Mouse (Mus musculus) myocyte (in vitro differentiated cells): Measurements from ENCODE around the gene Treml1. TPM values are rescaled to one million over a fixed set of nuclear protein-coding genes. Genes with fewer than 3 reads are reported as not detected.

Experiments used
- H3K27me3 ChIP-seq: one replicate; pipeline ENCODE4 v1.6.1; 2011; ENCODE audit not compliant: control insufficient read depth, insufficient read depth, insufficient read length
- H3K36me3 ChIP-seq: one replicate; pipeline ENCODE4 v1.6.1; 2011; ENCODE audit not compliant: control insufficient read depth, insufficient read depth
- H3K4me2 ChIP-seq: one replicate; pipeline ENCODE4 v1.6.1; 2011; ENCODE audit warnings: low read depth, control low read depth
- H3K4me3 ChIP-seq: one replicate; pipeline ENCODE4 v1.5.1; 2011; ENCODE audit warnings: mild to moderate bottlenecking, control low read depth, moderate library complexity
- H3K79me2 ChIP-seq: one replicate; pipeline ENCODE4 v1.6.1; 2011; ENCODE audit not compliant: control insufficient read depth, insufficient read depth
- H3ac ChIP-seq: one replicate; pipeline ENCODE4 v1.6.1; 2011; ENCODE audit not compliant: control insufficient read depth, insufficient read length
- CEBPB ChIP-seq: IDR thresholded peaks from 2 replicates; pipeline ENCODE4 v1.6.1; 2011; ENCODE audit warnings: mild to moderate bottlenecking, moderate library complexity; ENCODE audit not compliant: poor library complexity, insufficient read depth, severe bottlenecking
- E2F4 ChIP-seq: IDR thresholded peaks from one replicate; pipeline ENCODE4 v1.6.1; 2011; ENCODE audit warnings: mild to moderate bottlenecking, control low read depth, moderate library complexity; ENCODE audit not compliant: insufficient read depth
- MAX ChIP-seq: IDR thresholded peaks from one replicate; pipeline ENCODE4 v1.6.1; 2011; ENCODE audit warnings: low read depth, mild to moderate bottlenecking, control low read depth
- MYOD1 ChIP-seq, 3 experiments: IDR thresholded peaks; one replicate each; pipeline ENCODE4 v1.6.1; 2011; ENCODE audit warnings: control low read depth in 2 of 3, low read depth in 2 of 3, mild to moderate bottlenecking in 2 of 3, moderate library complexity in 1 of 3; ENCODE audit not compliant: insufficient read length in 2 of 3, control insufficient read depth in 1 of 3
- MYOG ChIP-seq, 3 experiments: IDR thresholded peaks; one replicate each; pipeline ENCODE4 v1.6.1; 2011; ENCODE audit warnings: control low read depth in 2 of 3, low read depth in 2 of 3, mild to moderate bottlenecking in 2 of 3; ENCODE audit not compliant: insufficient read length in 2 of 3, control insufficient read depth in 1 of 3, insufficient read depth in 1 of 3
- POLR2A ChIP-seq: IDR thresholded peaks from one replicate; pipeline ENCODE4 v1.6.1; 2011; ENCODE audit warnings: low read depth, mild to moderate bottlenecking, control low read depth, moderate library complexity; ENCODE audit not compliant: insufficient read length
- POLR2AphosphoS2 ChIP-seq: IDR thresholded peaks from one replicate; pipeline ENCODE4 v1.6.1; 2011; ENCODE audit warnings: low read depth, control low read depth; ENCODE audit not compliant: insufficient read length
- REST ChIP-seq: IDR thresholded peaks from one replicate; pipeline ENCODE4 v1.6.1; 2011; ENCODE audit warnings: mild to moderate bottlenecking, control low read depth, moderate library complexity; ENCODE audit not compliant: insufficient read depth, insufficient read length
- SRF ChIP-seq: IDR thresholded peaks from one replicate; pipeline ENCODE4 v1.6.1; 2011; ENCODE audit warnings: low read depth; ENCODE audit not compliant: control insufficient read depth, insufficient read length
- TCF12 ChIP-seq: IDR thresholded peaks from one replicate; pipeline ENCODE4 v1.6.1; 2011; ENCODE audit warnings: mild to moderate bottlenecking, control low read depth; ENCODE audit not compliant: poor library complexity, insufficient read depth, severe bottlenecking
- TCF3 ChIP-seq: IDR thresholded peaks from one replicate; pipeline ENCODE4 v1.6.1; 2011; ENCODE audit warnings: low read depth, control low read depth; ENCODE audit not compliant: insufficient read length
- USF1 ChIP-seq: IDR thresholded peaks from one replicate; pipeline ENCODE4 v1.6.1; 2011; ENCODE audit warnings: low read depth, mild to moderate bottlenecking, control low read depth, moderate library complexity
- polyA plus RNA-seq: library from polyadenylated mRNA; unstranded; fragments of >200 nt; fragmentation: generic; extraction: Trizol; gene quantifications from one replicate; pipeline ENCODE4 v1.2.1, GENCODE M21; 2012; ENCODE audit warnings: missing spikeins

Treml1 gene
- polyA plus RNA-seq, 1 experiment: 0.22 TPM

DNA sequence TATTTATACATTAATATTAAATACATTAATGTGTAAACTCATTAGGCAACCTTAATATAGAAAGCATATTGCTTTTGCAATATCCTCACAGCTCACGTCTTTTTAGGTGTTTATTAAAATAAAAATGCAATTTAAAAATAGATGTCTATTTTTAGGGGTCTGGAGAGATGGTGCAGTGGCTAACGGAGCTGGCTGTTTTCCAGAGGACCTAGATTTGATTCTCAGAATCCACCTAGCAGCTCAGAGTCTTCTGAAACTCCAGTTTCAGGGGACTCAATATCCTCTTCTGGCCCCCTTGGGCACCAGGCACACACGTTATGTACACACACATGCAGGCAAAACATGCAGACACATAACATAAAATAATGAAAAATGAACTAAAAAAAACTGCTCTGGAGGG, 2.6 kb downstream of the Treml1 start:
- Histone ChIP-seq H3ac (no peak overlapping the region), H3K27me3 (no peaks in the 10 kb centered on the region), H3K79me2 (no peaks in the 10 kb centered on the region), H3K4me3 (no peak overlapping the region), H3K36me3 (no peaks in the 10 kb centered on the region), H3K4me2 (no peak overlapping the region)
- TF ChIP-seq POLR2A (no peak), MAX (no peak), MYOD1 (IDR thresholded peaks at IDR 0.05; ENCODE audit: control insufficient read depth in 1 of 3, insufficient read length in 2 of 3, low read depth in 2 of 3) (no peak), MYOG (IDR thresholded peaks at IDR 0.05; ENCODE audit: control insufficient read depth in 1 of 3, insufficient read depth in 1 of 3, insufficient read length in 2 of 3, low read depth in 2 of 3) (no peak), TCF3 (no peak), SRF (no peak), USF1 (no peak), POLR2AphosphoS2 (no peak), TCF12 (no peak), CEBPB (no peak), E2F4 (no peak), REST (no peak)

DNA sequence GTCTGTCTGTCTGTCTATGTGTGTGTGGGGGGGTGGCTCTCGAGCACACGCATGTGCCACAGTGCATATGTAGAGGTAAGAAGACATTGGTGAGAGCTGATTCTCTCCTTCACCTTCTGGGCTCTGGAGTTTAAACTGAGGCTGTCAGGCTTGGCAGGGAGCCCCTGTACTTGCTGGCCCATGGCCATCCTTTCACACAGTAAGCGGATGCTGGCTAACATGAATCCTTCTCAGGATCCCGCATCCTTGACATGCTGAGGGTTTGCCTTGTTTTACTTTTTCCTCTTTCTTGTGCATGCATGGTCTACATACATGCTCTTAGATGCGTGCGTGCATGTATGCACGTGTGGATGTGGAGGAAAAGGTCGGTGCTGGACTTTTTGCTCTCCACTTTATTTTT, 3.2 kb downstream of the Treml1 start:
- H3K4me2 ChIP-seq: no peak overlapping the region
- H3K27me3 ChIP-seq: no peaks in the 10 kb centered on the region
- no peaks in the 10 kb centered on the region for H3K36me3 ChIP-seq
- H3K4me3 ChIP-seq: no peak overlapping the region
- no peak overlapping the region for H3ac ChIP-seq
- no peaks in the 10 kb centered on the region for H3K79me2 ChIP-seq
- no peak for TF ChIP-seq MAX

DNA sequence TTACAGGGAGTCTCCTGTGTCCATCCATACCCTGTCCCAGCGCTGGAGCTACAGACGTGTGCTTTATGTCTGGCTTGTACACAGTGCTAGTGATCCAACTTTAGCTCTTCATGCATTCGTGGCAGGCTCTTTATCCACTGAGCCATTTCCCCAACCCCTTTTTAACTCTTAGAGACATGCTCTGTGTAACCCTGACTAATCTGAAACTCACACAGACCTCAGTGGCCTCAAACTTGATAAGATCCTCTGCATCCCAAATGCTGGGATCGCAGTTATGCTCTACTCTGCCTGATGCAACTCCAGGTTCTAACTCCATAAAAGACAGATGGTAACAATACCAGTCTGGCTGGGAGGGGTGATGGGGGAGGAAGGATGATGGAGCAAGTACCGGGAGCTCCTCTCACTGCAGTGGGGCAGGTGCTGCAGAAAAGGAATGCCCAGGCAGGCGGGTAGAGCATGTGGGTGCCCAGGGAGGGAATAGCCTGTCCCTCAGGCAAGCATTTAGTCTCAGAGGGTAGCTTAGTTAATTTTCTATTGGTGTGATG, 3.8 kb downstream of the Treml1 start:
- no peak overlapping the region for H3K4me2 ChIP-seq
- no peak overlapping the region for H3ac ChIP-seq
- no peak overlapping the region for H3K4me3 ChIP-seq
- H3K27me3 ChIP-seq: no peaks in the 10 kb centered on the region
- no peak for TF ChIP-seq MAX
- no peak for TF ChIP-seq USF1
- no peaks in the 10 kb centered on the region for H3K36me3 ChIP-seq
- no peaks in the 10 kb centered on the region for H3K79me2 ChIP-seq

DNA sequence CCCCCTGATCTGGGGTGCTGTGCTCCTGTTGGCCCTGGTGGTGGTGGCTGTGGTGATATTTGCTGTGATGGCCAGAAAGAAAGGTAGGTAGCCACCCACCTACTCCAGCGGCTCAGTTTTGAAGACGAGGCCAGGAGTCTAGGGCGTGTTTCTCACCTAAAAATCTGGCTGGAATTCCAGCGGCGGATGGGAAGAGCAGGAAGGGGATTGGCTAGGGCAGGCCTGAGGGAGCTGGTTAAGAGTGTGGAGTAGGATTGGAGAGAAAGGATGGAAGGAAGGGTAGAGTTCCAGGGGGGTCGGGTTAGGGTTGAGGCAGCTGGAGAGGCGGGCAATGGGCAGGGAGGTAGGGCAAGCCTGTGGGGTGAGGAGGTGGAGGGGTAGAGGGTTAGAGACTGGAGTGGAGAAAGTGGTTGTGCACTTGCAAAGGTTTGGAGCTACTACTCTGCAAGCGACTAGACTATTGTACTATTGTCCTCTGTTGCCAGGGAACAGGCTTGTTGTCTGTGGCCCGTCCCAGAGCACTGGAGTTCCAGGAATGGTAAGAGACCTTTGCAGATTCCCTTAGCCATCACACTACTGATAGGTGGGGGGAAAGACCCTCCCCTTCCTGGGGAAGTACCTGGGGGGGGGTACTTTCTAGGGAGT, 5.9 kb downstream of the Treml1 start:
- H3K36me3 ChIP-seq: no peaks in the 10 kb centered on the region
- H3K79me2 ChIP-seq: no peaks in the 10 kb centered on the region
- H3ac ChIP-seq: no peak overlapping the region
- TF ChIP-seq REST: no peak
- TF ChIP-seq POLR2A: no peak
- no peak for TF ChIP-seq POLR2AphosphoS2
- no peak for TF ChIP-seq CEBPB
- no peak overlapping the region for H3K4me2 ChIP-seq
- no peak overlapping the region for H3K4me3 ChIP-seq
- no peaks in the 10 kb centered on the region for H3K27me3 ChIP-seq

DNA sequence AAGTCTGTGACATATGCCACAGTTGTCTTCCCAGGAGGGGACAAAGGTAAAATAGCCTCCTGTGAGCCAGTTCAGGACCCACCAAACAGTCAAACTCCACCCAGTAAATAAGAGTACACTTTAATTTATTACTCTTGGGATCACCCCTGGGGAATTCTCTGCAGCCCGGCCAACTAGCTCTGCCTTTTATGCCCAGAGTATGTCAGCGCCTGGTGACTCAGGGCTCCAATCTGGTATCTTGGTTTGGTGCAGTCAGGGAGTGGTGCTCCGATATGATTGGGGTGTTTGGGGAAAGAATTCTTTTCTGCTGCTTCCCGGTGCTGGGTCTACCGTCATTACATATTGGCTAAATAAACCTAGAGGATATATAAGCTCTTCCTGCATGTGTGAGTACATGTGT, 7.1 kb downstream of the Treml1 start:
- H3ac ChIP-seq: no peak overlapping the region
- no peak overlapping the region for H3K4me3 ChIP-seq
- no peaks in the 10 kb centered on the region for H3K79me2 ChIP-seq
- H3K27me3 ChIP-seq: no peaks in the 10 kb centered on the region
- TF ChIP-seq USF1 (no peak), REST (no peak), TCF3 (no peak), POLR2AphosphoS2 (no peak), TCF12 (no peak), MAX (no peak), E2F4 (no peak), SRF (no peak), MYOD1 (IDR thresholded peaks at IDR 0.05; ENCODE audit: control insufficient read depth in 1 of 3, insufficient read length in 2 of 3, low read depth in 2 of 3) (no peak), CEBPB (no peak), MYOG (IDR thresholded peaks at IDR 0.05; ENCODE audit: control insufficient read depth in 1 of 3, insufficient read depth in 1 of 3, insufficient read length in 2 of 3, low read depth in 2 of 3) (no peak), POLR2A (no peak)
- H3K36me3 ChIP-seq: no peaks in the 10 kb centered on the region
- H3K4me2 ChIP-seq: no peak overlapping the region
